Mouse (Mus musculus): Measurements from ENCODE around the gene Samd14.

Samd14 gene

GRCm38 (mm10) chr11:95075197-95076040 is 65.7 kb downstream of the Samd14 start:
- no peak for DNase-seq

Data from lung, postnatal 14 days (tissue).